Mouse (Mus musculus) left cerebral cortex, adult 2 months (tissue): ENCODE measurements around the gene Olfr1252. TPM values are rescaled to one million over a fixed set of nuclear protein-coding genes. Genes with fewer than 3 reads are reported as not detected.

Source experiments
- DNase-seq, 2 experiments: peaks; one replicate each; pipeline ENCODE4 v3.0.0; 2021 to 2022; ENCODE audit warnings: low spot score in 2 of 2, mixed read lengths in 1 of 2; ENCODE audit errors: extremely low spot score in 1 of 2
- H3K27ac ChIP-seq: fragments of 200-600 bp; 2 replicates; pipeline ENCODE4 v1.8.1; 2022
- H3K4me3 ChIP-seq: fragments of 200-600 bp; 2 replicates; pipeline ENCODE4 v1.8.1; 2022
- CTCF ChIP-seq: fragments of 200-600 bp; IDR thresholded peaks from 2 replicates; pipeline ENCODE4 v1.8.1; 2022; ENCODE audit warnings: antibody characterized with exemption, mild to moderate bottlenecking, moderate library complexity
- intact Hi-C: fragments of 180-260 bp; cut with DNase I; formaldehyde crosslinking; loops from one replicate; pipeline ENCODE4 v1.15.1; 2025
- long read RNA-seq, 2 experiments: library from polyadenylated mRNA; stranded (forward); transcript quantifications; one replicate each; pipeline ENCODE4 v2.0.0; 2021; ENCODE audit warnings: borderline mapping rate in 2 of 2
- total RNA-seq, 2 experiments: library from RNA; stranded (reverse); gene quantifications; 2 replicates each; pipeline ENCODE4 v1.2.3; 2021

The Olfr1252 gene
- not detected for total RNA-seq
- long read RNA-seq, experiment 1, result 0 reads
- long read RNA-seq, experiment 2, result 0 reads

- H3K27ac ChIP-seq, result no peak within 1 kb of the TSS
- DNase-seq, result no peak
- intact Hi-C loops, result no loop called here
- H3K4me3 ChIP-seq, result no peak within 1 kb of the TSS
- no peak for TF ChIP-seq CTCF
Measured at GRCm38 (mm10) chr2:89724912-89725311, at the start of gene Olfr1252. TSS of gene Olfr1252 (minus strand) at chr2:89725012.

- no peak within 1 kb of the TSS for H3K4me3 ChIP-seq
- DNase-seq, result no peak
- intact Hi-C loops, result no loop called here
- TF ChIP-seq CTCF, result no peak
- H3K27ac ChIP-seq, result no peak within 1 kb of the TSS
Measured at GRCm38 (mm10) chr2:89756990-89757389, 32.2 kb upstream of the Olfr1252 start, which contains the start of gene Olfr1253. TSS of gene Olfr1253 (minus strand) at chr2:89757090.

GRCm38 (mm10) chr2:89691980-89692379 is 32.8 kb downstream of the Olfr1252 start:
- intact Hi-C loops, result no loop called here
- H3K27ac ChIP-seq, result no peak overlapping the region
- no peak for DNase-seq
- TF ChIP-seq CTCF, result no peak
- H3K4me3 ChIP-seq, result no peak overlapping the region

- intact Hi-C loops, result no loop called here
- Histone ChIP-seq H3K4me3 (no peak within 1 kb of the TSS), H3K27ac (no peak within 1 kb of the TSS)
- no peak for TF ChIP-seq CTCF
- no peak for DNase-seq
Measured at GRCm38 (mm10) chr2:89671836-89672235, 53.0 kb downstream of the Olfr1252 start, which contains the start of gene Olfr1251. TSS of gene Olfr1251 (minus strand) at chr2:89671936.

Other genes with a start within 250 kb of the Olfr1252 start
- gene Olfr1241, start 237.9 kb downstream of the Olfr1252 start, total RNA-seq, result not detected
- gene Olfr1242, start 226.7 kb downstream of the Olfr1252 start, total RNA-seq, result not detected
- not detected for gene Olfr1243, start 193.5 kb downstream of the Olfr1252 start, total RNA-seq
- not detected for gene Olfr1245, start 146.6 kb downstream of the Olfr1252 start, total RNA-seq
- not detected for gene Olfr1246, start 131.9 kb downstream of the Olfr1252 start, total RNA-seq
- gene Olfr1247, start 110.9 kb downstream of the Olfr1252 start, total RNA-seq, result under 1 TPM; 0.05 to 0.12 TPM
- not detected for gene Olfr1248, start 106.8 kb downstream of the Olfr1252 start, total RNA-seq
- not detected for gene Olfr1249, start 90.0 kb downstream of the Olfr1252 start, total RNA-seq
- gene Olfr1250, start 63.5 kb downstream of the Olfr1252 start, total RNA-seq, result not detected
- gene Olfr1251, start 53.1 kb downstream of the Olfr1252 start, total RNA-seq, result not detected
- gene Olfr1253, start 32.1 kb upstream of the Olfr1252 start, total RNA-seq, result not detected
- gene Olfr1254, start 68.6 kb upstream of the Olfr1252 start, total RNA-seq, result not detected
- not detected for gene Olfr1255, start 87.0 kb upstream of the Olfr1252 start, total RNA-seq
- not detected for gene Olfr1256, start 116.5 kb upstream of the Olfr1252 start, total RNA-seq
- gene Olfr48, start 123.2 kb upstream of the Olfr1252 start, total RNA-seq, result not detected
- gene Olfr1257, start 153.4 kb upstream of the Olfr1252 start, total RNA-seq, result not detected
- not detected for gene Olfr1258, start 202.3 kb upstream of the Olfr1252 start, total RNA-seq
- not detected for gene Olfr1259, start 223.7 kb upstream of the Olfr1252 start, total RNA-seq
- gene Olfr1260, start 249.3 kb upstream of the Olfr1252 start, total RNA-seq, result not detected